Mouse (Mus musculus) urinary bladder, postnatal 4 days (tissue): ENCODE data around the gene Myo18b.

ENCODE experiments used
- DNase-seq, 2 experiments: peaks; one replicate each; pipeline ENCODE4 v3.0.0; 2021 to 2022; ENCODE audit warnings: low spot score in 2 of 2

Gene Myo18b

DNA sequence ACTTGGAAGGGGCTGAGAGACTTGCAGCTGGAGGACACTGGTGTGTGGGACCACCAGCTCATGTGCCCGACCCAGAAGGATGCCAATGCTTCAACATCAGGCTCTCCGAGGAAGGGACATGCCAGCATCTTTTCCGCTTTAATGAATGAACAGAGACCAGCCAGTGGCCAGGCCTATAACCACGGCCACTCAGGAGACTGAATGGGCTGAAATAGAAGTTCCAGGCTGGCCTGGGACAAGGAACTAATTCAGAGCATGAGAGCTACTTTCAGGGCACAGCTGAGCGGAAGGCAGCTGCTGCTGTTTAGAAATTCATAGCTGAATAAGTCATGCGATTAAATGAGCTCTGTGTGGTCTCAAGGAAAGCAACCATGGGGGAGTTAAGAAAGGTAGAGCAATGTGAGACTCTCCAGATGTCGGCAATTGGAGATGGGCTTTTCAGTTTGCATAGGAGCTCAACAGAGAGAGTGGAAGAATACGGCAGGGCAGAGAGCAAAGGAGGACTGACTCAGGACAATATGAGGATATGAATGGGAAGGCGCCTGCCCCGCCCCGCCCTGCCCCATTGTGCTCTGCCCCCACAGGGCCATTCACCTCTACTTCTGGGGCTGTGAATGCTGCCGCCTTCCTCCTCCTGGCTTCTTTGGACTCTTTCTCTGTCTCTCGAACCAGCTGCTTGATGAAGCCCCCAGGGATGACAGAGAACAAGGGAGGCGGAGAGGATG lies 18.6 kb downstream of the Myo18b start:
- DNase-seq = no peak

DNA sequence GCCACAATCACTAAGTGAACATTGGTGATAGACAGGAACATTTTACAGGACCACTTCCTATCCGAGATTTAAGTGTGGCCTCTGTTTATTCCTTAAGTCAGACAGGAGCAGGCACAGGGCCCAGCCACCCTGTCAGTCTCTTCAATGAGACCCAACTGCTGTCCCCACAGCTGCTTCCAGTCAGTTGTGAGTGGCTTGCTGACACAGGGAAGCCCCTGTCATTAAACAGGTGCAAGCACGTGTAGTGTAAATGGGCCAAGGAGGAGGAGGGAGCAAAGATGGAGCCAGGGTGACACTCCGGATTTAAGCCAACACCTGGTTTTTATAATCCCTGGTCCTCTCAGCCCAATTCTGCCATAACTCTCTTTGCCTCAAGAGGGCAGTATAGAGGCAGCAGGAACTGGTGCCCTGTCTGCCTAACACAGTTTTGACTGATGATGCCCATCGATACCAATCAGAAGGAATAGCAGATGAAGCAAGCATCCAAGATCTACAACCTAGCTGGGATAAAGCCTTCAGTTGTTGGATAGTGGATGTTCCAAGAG lies 19.2 kb downstream of the Myo18b start:
- no peak for DNase-seq

GRCm38 (mm10) chr5:112872999-112873398 lies 23.2 kb downstream of the Myo18b start:
- DNase-seq = no peak

DNA sequence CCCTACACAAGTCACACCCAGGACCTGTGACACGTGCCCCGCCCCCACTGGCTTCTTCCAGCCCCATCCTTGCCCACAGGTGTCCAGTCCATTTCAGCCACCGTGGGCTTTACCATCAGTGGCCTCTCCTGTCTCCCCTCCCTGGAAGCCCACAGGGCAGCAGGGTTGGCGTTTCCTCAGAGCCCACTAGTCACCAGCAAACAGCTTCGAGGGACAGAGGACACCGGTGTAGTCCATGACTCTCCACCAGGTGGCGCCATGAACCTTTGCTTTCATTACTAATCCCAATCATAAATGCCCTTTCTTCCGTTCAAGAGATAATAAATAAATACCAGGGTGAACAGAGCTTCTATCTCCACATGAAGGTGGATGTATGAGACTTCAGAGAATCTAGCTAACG lies 25.4 kb downstream of the Myo18b start:
- peak; percentile 34 to 71 for DNase-seq

- no peak for DNase-seq
These were observed 27.5 kb downstream of the Myo18b start for GRCm38 (mm10) chr5:112868620-112869019.

GRCm38 (mm10) chr5:112864719-112865367 lies 31.3 kb downstream of the Myo18b start:
- DNase-seq = peak in 1 of 2 experiments; percentile 70

GRCm38 (mm10) chr5:112859379-112860035 lies 36.7 kb downstream of the Myo18b start:
- DNase-seq = no peak

- DNase-seq = peak; percentile 73 to 77
These were observed 43.0 kb downstream of the Myo18b start for GRCm38 (mm10) chr5:112853179-112853578.

GRCm38 (mm10) chr5:112851389-112851788 lies 44.8 kb downstream of the Myo18b start:
- no peak for DNase-seq

GRCm38 (mm10) chr5:112848586-112849280 lies 47.4 kb downstream of the Myo18b start:
- peak in 1 of 2 experiments; percentile 74 for DNase-seq

GRCm38 (mm10) chr5:112847985-112848542 lies 48.1 kb downstream of the Myo18b start:
- DNase-seq = no peak

DNA sequence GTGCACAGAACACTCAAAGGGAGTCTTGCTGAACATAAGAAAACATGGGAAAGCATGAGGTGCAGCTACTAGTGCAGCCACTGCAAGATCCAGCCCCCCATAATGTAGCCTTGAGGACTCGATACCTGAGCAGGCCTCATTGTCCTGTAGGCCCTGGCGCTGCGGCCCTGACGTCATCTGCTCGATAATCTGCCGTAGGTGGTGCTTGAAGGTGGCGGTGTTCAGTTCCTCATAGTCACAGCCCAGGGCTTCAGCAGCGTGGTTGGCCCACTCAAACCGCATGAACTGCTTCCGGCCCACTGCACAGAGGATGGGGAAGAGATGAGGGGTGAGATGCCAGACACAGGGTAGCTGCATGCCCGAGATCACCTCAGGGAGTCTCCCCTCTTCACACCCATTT lies 50.0 kb downstream of the Myo18b start:
- no peak for DNase-seq

DNA sequence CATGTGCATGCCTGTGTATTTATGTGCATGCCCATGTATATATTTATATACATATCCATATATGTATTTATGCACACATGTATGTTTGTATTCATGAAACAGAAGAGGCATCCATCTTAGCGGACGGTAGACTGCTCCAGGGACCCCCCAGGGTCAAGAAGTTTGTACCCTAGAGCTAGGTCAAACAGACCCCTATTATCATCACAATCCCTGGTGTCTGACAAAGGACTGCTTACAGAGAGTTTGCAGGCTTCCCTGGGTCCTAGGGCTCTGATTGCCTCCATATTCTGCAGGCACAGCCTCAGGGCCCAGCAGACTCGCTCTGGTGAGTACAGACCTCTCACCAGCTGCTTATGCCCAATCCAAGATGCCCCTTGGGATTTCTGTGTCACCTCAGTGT lies 51.7 kb downstream of the Myo18b start:
- no peak for DNase-seq

GRCm38 (mm10) chr5:112843676-112844257 lies 52.4 kb downstream of the Myo18b start:
- no peak for DNase-seq

- DNase-seq = no peak
These were observed 53.5 kb downstream of the Myo18b start for GRCm38 (mm10) chr5:112842696-112843095.

DNA sequence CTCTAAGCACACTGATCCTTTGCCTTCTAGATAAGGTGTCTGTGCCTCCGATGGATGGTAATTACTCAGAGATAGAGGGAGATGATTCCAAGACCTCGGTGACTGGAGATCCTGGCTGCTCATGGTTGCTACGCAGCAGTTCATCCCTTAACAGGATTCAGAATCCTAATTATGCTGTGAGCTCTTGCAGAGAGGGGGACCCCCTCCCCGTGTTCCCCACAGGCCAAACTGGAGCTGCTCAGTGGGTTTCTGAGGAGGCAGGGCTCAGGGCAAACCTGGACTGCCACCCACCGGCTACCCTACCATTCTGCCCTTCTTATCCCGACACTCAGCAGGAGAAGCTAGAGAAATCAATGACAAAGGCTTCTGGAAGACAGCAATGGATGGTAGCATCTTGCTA lies 54.3 kb downstream of the Myo18b start:
- no peak for DNase-seq

DNA sequence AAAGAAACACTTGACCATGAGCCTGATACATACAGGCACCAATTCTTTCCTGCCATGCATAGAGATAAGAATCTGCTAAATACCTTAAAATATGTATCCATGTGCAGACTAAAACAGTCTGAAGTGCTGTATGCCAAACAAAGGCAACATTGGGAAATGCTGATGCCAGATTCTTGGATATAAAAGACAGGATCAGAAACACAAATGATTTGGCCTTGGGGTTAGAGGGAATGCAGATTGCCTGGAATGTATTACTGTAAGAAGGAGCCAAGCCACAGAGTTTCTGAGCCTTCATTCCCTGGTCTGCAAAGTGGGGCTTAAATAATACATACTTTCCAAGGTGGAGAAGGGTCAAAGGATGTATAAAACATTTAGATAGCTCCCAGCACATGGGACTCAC lies 61.3 kb downstream of the Myo18b start:
- no peak for DNase-seq

GRCm38 (mm10) chr5:112833866-112834265 lies 62.3 kb downstream of the Myo18b start:
- DNase-seq = no peak

GRCm38 (mm10) chr5:112825091-112825794 lies 70.9 kb downstream of the Myo18b start:
- no peak for DNase-seq

- DNase-seq = peak in 1 of 2 experiments; percentile 75
These were observed 71.8 kb downstream of the Myo18b start for GRCm38 (mm10) chr5:112824376-112824775.

GRCm38 (mm10) chr5:112822426-112822825 lies 73.7 kb downstream of the Myo18b start:
- DNase-seq = no peak
